Mouse (Mus musculus) heart, adult 2 months (tissue): ENCODE measurements around the gene Arhgap30. TPM values are rescaled to one million over a fixed set of nuclear protein-coding genes. Genes with fewer than 3 reads are reported as not detected.

Source experiments
- DNase-seq, 2 experiments: peaks; one replicate each; pipeline ENCODE4 v3.0.0; 2021
- H3K27ac ChIP-seq: fragments of 200-600 bp; 2 replicates; pipeline ENCODE4 v1.8.1; 2022
- H3K27me3 ChIP-seq: fragments of 200-500 bp; 2 replicates; pipeline ENCODE4 v1.6.1; 2012; ENCODE audit warnings: mild to moderate bottlenecking, low read length, inconsistent platforms, mixed read lengths; ENCODE audit not compliant: control insufficient read depth, insufficient read depth
- H3K36me3 ChIP-seq: fragments of 200-500 bp; 2 replicates; pipeline ENCODE4 v1.6.1; 2012; ENCODE audit warnings: low read length, inconsistent platforms; ENCODE audit not compliant: control insufficient read depth, insufficient read depth
- H3K4me1 ChIP-seq: fragments of 200-500 bp; 2 replicates; pipeline ENCODE4 v1.6.1; 2011; ENCODE audit warnings: low read length; ENCODE audit not compliant: control insufficient read depth, insufficient read depth
- H3K4me3 ChIP-seq: fragments of 200-600 bp; 2 replicates; pipeline ENCODE4 v1.8.1; 2022
- H3K79me2 ChIP-seq: fragments of 200-500 bp; replicated peaks from 2 replicates; pipeline ENCODE4 v1.6.1; 2012; ENCODE audit warnings: mild to moderate bottlenecking, inconsistent platforms, low read length, moderate library complexity, mixed read lengths; ENCODE audit not compliant: control insufficient read depth, insufficient read depth
- H3K9ac ChIP-seq: fragments of 200-500 bp; 2 replicates; pipeline ENCODE4 v1.6.1; 2012; ENCODE audit warnings: low read depth, mild to moderate bottlenecking, control low read depth, inconsistent platforms, low read length, mixed read lengths
- CTCF ChIP-seq: fragments of 200-600 bp; IDR thresholded peaks from 2 replicates; pipeline ENCODE4 v1.8.1; 2022; ENCODE audit warnings: antibody characterized with exemption, mild to moderate bottlenecking, moderate library complexity
- EP300 ChIP-seq: fragments of 200-500 bp; IDR thresholded peaks from 2 replicates; pipeline ENCODE4 v1.6.1; 2011; ENCODE audit warnings: low read depth, low read length, control low read depth; ENCODE audit not compliant: insufficient read depth
- POLR2A ChIP-seq: fragments of 200-500 bp; IDR thresholded peaks from 2 replicates; pipeline ENCODE4 v1.6.1; 2011; ENCODE audit warnings: mild to moderate bottlenecking, low read depth, low read length, control low read depth; ENCODE audit not compliant: insufficient read depth
- WGBS: fragments of 180-500 bp; shearing (Covaris S2); methylation state at CpG from one replicate; pipeline ENCODE4 v1.1.7; 2018; 5-methylcytosine and 5-hydroxymethylcytosine counted together
- intact Hi-C: fragments of 180-260 bp; cut with DNase I; formaldehyde crosslinking; loops from one replicate; pipeline ENCODE4 v1.15.1; 2025
- polyA plus RNA-seq: library from polyadenylated mRNA; depleted of rRNA; stranded (reverse); fragments of >200 nt; gene quantifications from 2 replicates; pipeline ENCODE4 v1.2.3, GENCODE M21; 2012; rRNA removed
- total RNA-seq, 2 experiments: library from RNA; stranded (reverse); gene quantifications; 2 replicates each; pipeline ENCODE4 v1.2.3; 2021

Arhgap30 gene
- total and polyA plus RNA-seq, 3 experiments, result 2.3 to 3.2 (median 2.4) TPM

GRCm38 (mm10) chr1:171452522-171452921 is 63.8 kb downstream of the Arhgap30 start:
- no peak for TF ChIP-seq EP300
- TF ChIP-seq CTCF, result no peak
- no peak for TF ChIP-seq POLR2A
- WGBS, result 36% methylated on average over 5 of the region's 5 CpGs
- DNase-seq, result no peak
- Histone ChIP-seq H3K36me3 (peaks cover 3% of the 10 kb centered on the region; the same call in 1 of the 2 replicates), H3K27me3 (no peaks in the 10 kb centered on the region), H3K9ac (no peak overlapping the region), H3K27ac (peak overlapping the region; percentile 72), H3K4me1 (peaks cover 19% of the 10 kb centered on the region), H3K79me2 (peaks cover 6% of the 10 kb centered on the region), H3K4me3 (no peak overlapping the region; the same call in 1 of the 2 replicates)
- intact Hi-C loops, result loop anchor here (5.0 kb wide), 1 partner anchor 40 kb away; the partner anchor contains the start of gene Usf1

DNA sequence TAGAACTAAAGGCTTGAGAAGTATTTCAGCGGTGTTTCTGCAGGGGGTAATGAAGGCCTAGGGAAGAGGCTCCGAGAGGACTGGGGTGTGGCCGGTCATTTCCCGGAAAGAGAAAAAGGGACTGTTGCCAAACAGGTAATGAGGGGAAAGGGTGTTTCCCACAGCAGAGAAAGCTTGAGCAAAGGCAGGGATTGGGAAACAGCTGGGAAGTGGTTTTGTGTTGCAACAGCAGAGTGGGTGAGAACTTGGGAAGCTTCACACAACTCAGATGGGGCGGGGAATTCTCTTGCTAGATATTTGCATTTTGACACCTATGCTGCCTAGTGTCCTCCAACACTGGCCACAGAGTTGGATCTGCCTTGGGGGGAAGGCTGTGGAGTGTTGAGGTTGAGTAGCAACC is 64.2 kb downstream of the Arhgap30 start:
- intact Hi-C loops, result loop anchor here (1.0 to 5.0 kb wide), 2 partner anchors 11 to 41 kb away; partner anchors contain the start of gene Usf1

GRCm38 (mm10) chr1:171454926-171455325 is 66.2 kb downstream of the Arhgap30 start:
- peaks cover 3% of the 10 kb centered on the region; the same call in 1 of the 2 replicates for H3K36me3 ChIP-seq
- H3K27ac ChIP-seq, result no peak overlapping the region
- intact Hi-C loops, result loop anchor here (5.0 kb wide), 1 partner anchor 43 kb away; the partner anchor contains the start of gene Usf1
- TF ChIP-seq EP300 (0 out of 2 replicates have a peak, but pooled peaks have one; percentile 14), POLR2A (no peak), CTCF (peak; percentile 41)
- DNase-seq, result no peak
- no peak overlapping the region for H3K9ac ChIP-seq
- peaks cover 4% of the 10 kb centered on the region for H3K79me2 ChIP-seq
- 60% methylated on average over 6 of the region's 6 CpGs for WGBS
- H3K4me1 ChIP-seq, result peaks cover 16% of the 10 kb centered on the region
- no peaks in the 10 kb centered on the region for H3K27me3 ChIP-seq
- H3K4me3 ChIP-seq, result no peak overlapping the region

More for the DNA sequence above, 64.2 kb downstream of the Arhgap30 start:
- DNase-seq, result peak in 1 of 2 experiments; percentile 48
- Histone ChIP-seq H3K9ac (no peak overlapping the region), H3K27me3 (no peaks in the 10 kb centered on the region), H3K79me2 (peaks cover 5% of the 10 kb centered on the region), H3K4me3 (no peak overlapping the region; the same call in 1 of the 2 replicates), H3K4me1 (peaks cover 17% of the 10 kb centered on the region), H3K36me3 (peaks cover 3% of the 10 kb centered on the region; the same call in 1 of the 2 replicates), H3K27ac (peak overlapping the region; percentile 72)
- TF ChIP-seq CTCF (no peak), EP300 (peak; percentile 72; the same call in 1 of the 2 replicates), POLR2A (0 out of 2 replicates have a peak, but pooled peaks have one; percentile 18)
- 44% methylated on average over 5 of the region's 5 CpGs for WGBS

- no peaks in the 10 kb centered on the region for H3K36me3 ChIP-seq
- H3K4me1 ChIP-seq, result peaks cover 9% of the 10 kb centered on the region
- 89% methylated on average over 1 of the region's 1 CpGs for WGBS
- TF ChIP-seq EP300, result no peak
- no peak for TF ChIP-seq POLR2A
- TF ChIP-seq CTCF, result no peak
- no peaks in the 10 kb centered on the region for H3K27me3 ChIP-seq
- H3K4me3 ChIP-seq, result no peak overlapping the region
- H3K27ac ChIP-seq, result no peak overlapping the region
- H3K9ac ChIP-seq, result no peak overlapping the region
- intact Hi-C loops, result no loop called here
- H3K79me2 ChIP-seq, result peaks cover 4% of the 10 kb centered on the region
- no peak for DNase-seq
These were observed 68.8 kb downstream of the Arhgap30 start for GRCm38 (mm10) chr1:171457568-171457967.

DNA sequence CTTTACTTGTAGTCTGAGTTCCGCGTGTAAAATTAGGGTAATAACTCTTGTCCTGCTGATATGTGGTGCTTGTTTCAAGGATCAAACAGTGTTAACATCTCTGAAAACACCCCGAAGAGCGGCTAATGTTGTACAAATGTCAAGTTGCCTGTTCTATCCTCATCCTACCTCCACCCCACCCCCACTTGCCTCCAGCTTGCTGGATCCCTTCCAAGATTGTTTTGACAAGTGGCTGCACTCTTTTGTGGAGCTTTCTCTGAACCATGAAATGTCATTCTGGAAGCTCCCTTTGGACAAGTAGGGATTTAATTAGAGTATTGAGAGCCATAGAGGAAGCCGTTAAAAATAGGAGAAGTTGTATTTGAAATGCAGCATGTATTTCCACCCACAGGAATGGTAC is 71.0 kb downstream of the Arhgap30 start:
- WGBS, result 53% methylated on average over 5 of the region's 5 CpGs
- peaks cover 3% of the 10 kb centered on the region for H3K79me2 ChIP-seq
- intact Hi-C loops, result no loop called here
- H3K4me1 ChIP-seq, result peaks cover 4% of the 10 kb centered on the region; the same call in 1 of the 2 replicates
- no peak overlapping the region for H3K9ac ChIP-seq
- DNase-seq, result no peak
- TF ChIP-seq EP300 (no peak), POLR2A (no peak), CTCF (no peak)
- H3K4me3 ChIP-seq, result no peak overlapping the region
- peaks cover 2% of the 10 kb centered on the region; the same call in 1 of the 2 replicates for H3K36me3 ChIP-seq
- no peak overlapping the region for H3K27ac ChIP-seq
- no peaks in the 10 kb centered on the region for H3K27me3 ChIP-seq

Other genes with a start within 250 kb of the Arhgap30 start
- 1,000 to 10,000 TPM; 1,087 to 1,288 TPM for gene Sdhc, start 238.4 kb upstream of the Arhgap30 start, total RNA-seq
- gene Sdhc, start 238.4 kb upstream of the Arhgap30 start, polyA plus RNA-seq, result 1,025 and 1,670 TPM in 2 replicates
- under 1 TPM in 1 of 2 experiments, not detected in 1; 0.39 TPM for gene Mpz, start 238.2 kb upstream of the Arhgap30 start, total RNA-seq
- gene Mpz, start 238.2 kb upstream of the Arhgap30 start, polyA plus RNA-seq, result 3.2 and 8.0 TPM in 2 replicates
- gene Pcp4l1, start 192.7 kb upstream of the Arhgap30 start, total RNA-seq, result 100 to 1,000 TPM; 255 to 283 TPM
- gene Pcp4l1, start 192.7 kb upstream of the Arhgap30 start, polyA plus RNA-seq, result 165 and 190 TPM in 2 replicates
- gene Nr1i3, start 175.0 kb upstream of the Arhgap30 start, total RNA-seq, result not detected
- gene Nr1i3, start 175.0 kb upstream of the Arhgap30 start, polyA plus RNA-seq, result 0.12 TPM in 1 of 2 replicates, not detected in the other
- 10 to 100 TPM; 79.8 to 81.6 TPM for gene Tomm40l, start 166.4 kb upstream of the Arhgap30 start, total RNA-seq
- gene Tomm40l, start 166.4 kb upstream of the Arhgap30 start, polyA plus RNA-seq, result 63.9 and 83.2 TPM in 2 replicates
- gene Apoa2, start 163.9 kb upstream of the Arhgap30 start, total RNA-seq, result 1 to 10 TPM; 2.1 to 2.2 TPM
- 3.9 and 15.3 TPM in 2 replicates for gene Apoa2, start 163.9 kb upstream of the Arhgap30 start, polyA plus RNA-seq
- 10 to 100 TPM; 12.4 to 15.3 TPM for gene Fcer1g, start 154.6 kb upstream of the Arhgap30 start, total RNA-seq
- 32.7 and 50.8 TPM in 2 replicates for gene Fcer1g, start 154.6 kb upstream of the Arhgap30 start, polyA plus RNA-seq
- gene Adamts4, start 138.5 kb upstream of the Arhgap30 start, total RNA-seq, result 1 to 10 TPM in 1 of 2 experiments, under 1 TPM in 1; 0.29 to 1.5 TPM
- gene Adamts4, start 138.5 kb upstream of the Arhgap30 start, polyA plus RNA-seq, result 0.92 and 0.94 TPM in 2 replicates
- gene Ndufs2, start 137.6 kb upstream of the Arhgap30 start, total RNA-seq, result 1,000 to 10,000 TPM; 1,369 to 1,610 TPM
- gene Ndufs2, start 137.6 kb upstream of the Arhgap30 start, polyA plus RNA-seq, result 997 and 1,250 TPM in 2 replicates
- gene B4galt3, start 118.6 kb upstream of the Arhgap30 start, total RNA-seq, result 10 to 100 TPM; 16.4 to 17.4 TPM
- gene B4galt3, start 118.6 kb upstream of the Arhgap30 start, polyA plus RNA-seq, result 41.9 and 45.7 TPM in 2 replicates
- gene Ppox, start 107.8 kb upstream of the Arhgap30 start, total RNA-seq, result 10 to 100 TPM in 1 of 2 experiments, 1 to 10 TPM in 1; 9.7 to 12.0 TPM
- gene Ppox, start 107.8 kb upstream of the Arhgap30 start, polyA plus RNA-seq, result 31.4 and 33.1 TPM in 2 replicates
- gene Usp21, start 101.0 kb upstream of the Arhgap30 start, total RNA-seq, result 10 to 100 TPM; 19.9 to 20.1 TPM
- 31.7 and 37.9 TPM in 2 replicates for gene Usp21, start 101.0 kb upstream of the Arhgap30 start, polyA plus RNA-seq
- gene Ufc1, start 93.9 kb upstream of the Arhgap30 start, total RNA-seq, result 10 to 100 TPM; 80.5 to 93.5 TPM
- 29.7 and 37.7 TPM in 2 replicates for gene Ufc1, start 93.9 kb upstream of the Arhgap30 start, polyA plus RNA-seq
- gene Dedd, start 59.8 kb upstream of the Arhgap30 start, total RNA-seq, result 10 to 100 TPM; 20.8 to 22.9 TPM
- 28.8 and 33.0 TPM in 2 replicates for gene Dedd, start 59.8 kb upstream of the Arhgap30 start, polyA plus RNA-seq
- 10 to 100 TPM; 25.9 to 32.7 TPM for gene Nit1, start 43.3 kb upstream of the Arhgap30 start, total RNA-seq
- gene Nit1, start 43.3 kb upstream of the Arhgap30 start, polyA plus RNA-seq, result 40.1 and 41.3 TPM in 2 replicates
- 10 to 100 TPM; 68.3 to 97.4 TPM for gene Pfdn2, start 43.3 kb upstream of the Arhgap30 start, total RNA-seq
- gene Pfdn2, start 43.3 kb upstream of the Arhgap30 start, polyA plus RNA-seq, result 25.4 and 29.8 TPM in 2 replicates
- under 1 TPM in 1 of 2 experiments, not detected in 1; 0.16 TPM for gene Klhdc9, start 28.2 kb upstream of the Arhgap30 start, total RNA-seq
- 0.20 and 0.25 TPM in 2 replicates for gene Klhdc9, start 28.2 kb upstream of the Arhgap30 start, polyA plus RNA-seq
- gene Nectin4, start 18.9 kb upstream of the Arhgap30 start, total RNA-seq, result under 1 TPM; 0.13 to 0.23 TPM
- gene Nectin4, start 18.9 kb upstream of the Arhgap30 start, polyA plus RNA-seq, result 0.21 and 0.29 TPM in 2 replicates
- gene Usf1, start 22.4 kb downstream of the Arhgap30 start, total RNA-seq, result 10 to 100 TPM; 38.4 to 46.6 TPM
- gene Usf1, start 22.4 kb downstream of the Arhgap30 start, polyA plus RNA-seq, result 47.8 and 64.2 TPM in 2 replicates
- gene Tstd1, start 29.9 kb downstream of the Arhgap30 start, total RNA-seq, result 1 to 10 TPM; 1.3 to 1.8 TPM
- gene Tstd1, start 29.9 kb downstream of the Arhgap30 start, polyA plus RNA-seq, result 2.2 and 3.1 TPM in 2 replicates
- 10 to 100 TPM; 32.9 to 36.1 TPM for gene F11r, start 48.6 kb downstream of the Arhgap30 start, total RNA-seq
- gene F11r, start 48.6 kb downstream of the Arhgap30 start, polyA plus RNA-seq, result 47.5 and 58.3 TPM in 2 replicates
- gene Alyref2, start 114.5 kb downstream of the Arhgap30 start, total RNA-seq, result 1 to 10 TPM; 1.6 to 2.2 TPM
- gene Alyref2, start 114.5 kb downstream of the Arhgap30 start, polyA plus RNA-seq, result 2.5 TPM in 2 replicates
- not detected for gene Itln1, start 146.3 kb downstream of the Arhgap30 start, total RNA-seq
- 0.16 TPM in 1 of 2 replicates, not detected in the other for gene Itln1, start 146.3 kb downstream of the Arhgap30 start, polyA plus RNA-seq
- under 1 TPM; 0.21 to 0.36 TPM for gene Cd244a, start 170.2 kb downstream of the Arhgap30 start, total RNA-seq
- gene Cd244a, start 170.2 kb downstream of the Arhgap30 start, polyA plus RNA-seq, result 0.29 and 0.88 TPM in 2 replicates
- gene Ly9, start 218.5 kb downstream of the Arhgap30 start, total RNA-seq, result under 1 TPM; 0.36 to 0.60 TPM
- gene Ly9, start 218.5 kb downstream of the Arhgap30 start, polyA plus RNA-seq, result 0.35 and 0.74 TPM in 2 replicates